Mouse (Mus musculus): ENCODE measurements around the gene Slc22a16.
"Not testable (repeated sequence)": the region's sequence is repeated elsewhere in the genome, so short reads cannot be mapped to it uniquely, and the experiment has no call there.

Gene Slc22a16

GRCm38 (mm10) chr10:40570036-40570435, at the start of gene Slc22a16:
Gene Slc22a16 (plus strand): TSS chr10:40570336.
- no peak for DNase-seq (ENCODE audit: low read depth, low spot score)

GRCm38 (mm10) chr10:40521579-40521978, 48.6 kb upstream of the Slc22a16 start:
- peak; percentile 64 for DNase-seq (ENCODE audit: low read depth, low spot score)

GRCm38 (mm10) chr10:40523312-40523975, 46.7 kb upstream of the Slc22a16 start:
- DNase-seq (ENCODE audit: low read depth, low spot score) = peak; percentile 80

- DNase-seq (ENCODE audit: low read depth, low spot score) = no peak
Observed at GRCm38 (mm10) chr10:40524032-40524806, 45.9 kb upstream of the Slc22a16 start.

- peak; percentile 84 for DNase-seq (ENCODE audit: low read depth, low spot score)
Observed at GRCm38 (mm10) chr10:40524991-40525390, 45.1 kb upstream of the Slc22a16 start.

GRCm38 (mm10) chr10:40525616-40526155, 44.5 kb upstream of the Slc22a16 start:
- DNase-seq (ENCODE audit: low read depth, low spot score) = peak; percentile 29

- peak; percentile 52 for DNase-seq (ENCODE audit: low read depth, low spot score)
Observed at GRCm38 (mm10) chr10:40526301-40526761, 43.8 kb upstream of the Slc22a16 start.

- DNase-seq (ENCODE audit: low read depth, low spot score) = no peak
Observed at GRCm38 (mm10) chr10:40526986-40527385, 43.1 kb upstream of the Slc22a16 start.

- DNase-seq (ENCODE audit: low read depth, low spot score) = no peak
Observed at GRCm38 (mm10) chr10:40527573-40527972, 42.6 kb upstream of the Slc22a16 start.

GRCm38 (mm10) chr10:40528668-40529067, 41.5 kb upstream of the Slc22a16 start:
- DNase-seq (ENCODE audit: low read depth, low spot score) = no peak

- peak; percentile 63 for DNase-seq (ENCODE audit: low read depth, low spot score)
Observed at GRCm38 (mm10) chr10:40529617-40530016, 40.5 kb upstream of the Slc22a16 start.

- no peak for DNase-seq (ENCODE audit: low read depth, low spot score)
Observed at GRCm38 (mm10) chr10:40530661-40531060, 39.5 kb upstream of the Slc22a16 start.

- DNase-seq (ENCODE audit: low read depth, low spot score) = not testable (repeated sequence)
Observed at GRCm38 (mm10) chr10:40532586-40532985, 37.5 kb upstream of the Slc22a16 start.

- no peak for DNase-seq (ENCODE audit: low read depth, low spot score)
Observed at GRCm38 (mm10) chr10:40541351-40541750, 28.8 kb upstream of the Slc22a16 start.

GRCm38 (mm10) chr10:40549317-40549716, 20.8 kb upstream of the Slc22a16 start:
- no peak for DNase-seq (ENCODE audit: low read depth, low spot score)

- DNase-seq (ENCODE audit: low read depth, low spot score) = peak; percentile 5
Observed at GRCm38 (mm10) chr10:40551801-40552200, 18.3 kb upstream of the Slc22a16 start.

GRCm38 (mm10) chr10:40565695-40566094, 4.4 kb upstream of the Slc22a16 start:
- peak; percentile 4 for DNase-seq (ENCODE audit: low read depth, low spot score)

- DNase-seq (ENCODE audit: low read depth, low spot score) = no peak
Observed at GRCm38 (mm10) chr10:40575912-40576634, 5.9 kb downstream of the Slc22a16 start.

GRCm38 (mm10) chr10:40583584-40584255, 13.6 kb downstream of the Slc22a16 start:
- DNase-seq (ENCODE audit: low read depth, low spot score) = peak; percentile 19

GRCm38 (mm10) chr10:40592186-40592585, 22.1 kb downstream of the Slc22a16 start:
- peak; percentile 76 for DNase-seq (ENCODE audit: low read depth, low spot score)

GRCm38 (mm10) chr10:40597177-40597576, 27.0 kb downstream of the Slc22a16 start:
- peak; percentile 72 for DNase-seq (ENCODE audit: low read depth, low spot score)
